Comparison of ENCODE assay signal across 9 mouse cellular contexts in genomic region chr2:77795859-77796552, GRCm38 (mm10). TPM values are rescaled to one million over a fixed set of nuclear protein-coding genes. Genes with fewer than 3 reads are reported as not detected.
A peak's percentile ranks its signal among the peaks of the same experiment; 100 is the strongest.
DNase-seq lines count a peak whose midpoint lies in the region; ATAC-seq and TF ChIP-seq lines count a peak whose summit lies in the region.
"Had no signal": no experiment of that assay in that cellular context is flagged by ENCODE, and none has a peak within 500 bp of the region (broad histone marks: within the 10 kb centered on the region; RNA-seq: fewer than 3 reads in every experiment).

No protein-coding gene starts in this region.

- ATAC-seq in forebrain, postnatal 0 days: no peak; the same call in 1 of the 2 replicates
- no peak for ATAC-seq in midbrain, embryonic 14.5 days (ENCODE audit: low FRiP score, low TSS enrichment)
- ATAC-seq in midbrain, embryonic 16.5 days: no peak

- peak; percentile 21 for DNase-seq in forebrain, postnatal 0 days
- no peak for DNase-seq in forebrain, embryonic 10.5 days (ENCODE audit: extremely low spot score, low spot score)
- DNase-seq in midbrain, embryonic 14.5 days: peak; percentile 40
- DNase-seq in embryo, embryonic 11 days: peak; percentile 59
- DNase-seq in left cerebral cortex, adult 2 months (ENCODE audit: extremely low spot score in 1 of 2, low spot score in 2 of 2): peak; percentile 36 to 52
- peak; percentile 26 for DNase-seq in testis, postnatal 14 days (ENCODE audit: low spot score)
- DNase-seq in urinary bladder, postnatal 36 days (ENCODE audit: low spot score in 2 of 2): no peak

- TF ChIP-seq CTCF in forebrain, postnatal 0 days (IDR thresholded peaks at IDR 0.05; ENCODE audit: low read depth): peak; percentile 55
- peak; percentile 69 for TF ChIP-seq CTCF in left cerebral cortex, adult 2 months (IDR thresholded peaks at IDR 0.05)

- no peaks in the 10 kb centered on the region for H3K36me3 ChIP-seq in forebrain, postnatal 0 days (ENCODE audit: insufficient read depth)
- no peaks in the 10 kb centered on the region for H3K36me3 ChIP-seq in forebrain, embryonic 10.5 days (replicated peaks)
- H3K36me3 ChIP-seq in midbrain, embryonic 14.5 days (ENCODE audit: control insufficient read depth, insufficient read depth, low read length): no peaks in the 10 kb centered on the region
- H3K36me3 ChIP-seq in midbrain, embryonic 16.5 days (ENCODE audit: control insufficient read depth, insufficient read depth, low read length): no peaks in the 10 kb centered on the region
- H3K36me3 ChIP-seq: embryonic facial prominence, embryonic 13.5 days had no signal

- H3K27me3 ChIP-seq in forebrain, postnatal 0 days (ENCODE audit: insufficient read depth, low read length): no peaks in the 10 kb centered on the region
- H3K27me3 ChIP-seq in forebrain, embryonic 10.5 days (ENCODE audit: poor library complexity, severe bottlenecking): no peaks in the 10 kb centered on the region
- no peaks in the 10 kb centered on the region for H3K27me3 ChIP-seq in midbrain, embryonic 14.5 days (ENCODE audit: control insufficient read depth, insufficient read depth, low read length)
- H3K27me3 ChIP-seq in midbrain, embryonic 16.5 days (ENCODE audit: control insufficient read depth, insufficient read depth, low read depth, low read length): no peaks in the 10 kb centered on the region
- H3K27me3 ChIP-seq: embryonic facial prominence, embryonic 13.5 days had no signal

- no peak overlapping the region for H3K9ac ChIP-seq in forebrain, postnatal 0 days
- no peak overlapping the region for H3K9ac ChIP-seq in midbrain, embryonic 14.5 days (replicated peaks; ENCODE audit: low read length)
- no peak overlapping the region for H3K9ac ChIP-seq in midbrain, embryonic 16.5 days (ENCODE audit: low read depth, low read length)
- H3K9ac ChIP-seq: embryonic facial prominence, embryonic 13.5 days had no signal

- H3K4me2 ChIP-seq in forebrain, postnatal 0 days (ENCODE audit: low read depth): no peak overlapping the region
- H3K4me2 ChIP-seq in midbrain, embryonic 14.5 days (ENCODE audit: low read length): no peak overlapping the region
- H3K4me2 ChIP-seq in midbrain, embryonic 16.5 days (ENCODE audit: low read length): no peak overlapping the region
- H3K4me2 ChIP-seq: embryonic facial prominence, embryonic 13.5 days had no signal

- 70% methylated on average over 8 of the region's 8 CpGs for WGBS in forebrain, postnatal 0 days
- 76% methylated on average over 8 of the region's 8 CpGs for WGBS in forebrain, embryonic 10.5 days
- 68% methylated on average over 8 of the region's 8 CpGs for WGBS in midbrain, embryonic 14.5 days
- WGBS in midbrain, embryonic 16.5 days: 70% methylated on average over 8 of the region's 8 CpGs

- no peaks in the 10 kb centered on the region for H3K4me1 ChIP-seq in forebrain, postnatal 0 days (ENCODE audit: insufficient read depth)
- H3K4me1 ChIP-seq in forebrain, embryonic 10.5 days: no peaks in the 10 kb centered on the region
- H3K4me1 ChIP-seq in midbrain, embryonic 14.5 days (ENCODE audit: control insufficient read depth, insufficient read depth, low read length): no peaks in the 10 kb centered on the region
- no peaks in the 10 kb centered on the region for H3K4me1 ChIP-seq in midbrain, embryonic 16.5 days (ENCODE audit: control insufficient read depth, insufficient read depth, low read length)
- H3K4me1 ChIP-seq: embryonic facial prominence, embryonic 13.5 days had no signal

- no peak overlapping the region for H3K27ac ChIP-seq in forebrain, postnatal 0 days (ENCODE audit: low read depth, low read length)
- no peak overlapping the region for H3K27ac ChIP-seq in forebrain, embryonic 10.5 days
- H3K27ac ChIP-seq in midbrain, embryonic 14.5 days (replicated peaks; ENCODE audit: low read depth, low read length): no peak overlapping the region
- H3K27ac ChIP-seq in midbrain, embryonic 16.5 days (ENCODE audit: low read length): no peak overlapping the region
- no peak overlapping the region for H3K27ac ChIP-seq in left cerebral cortex, adult 2 months
- H3K27ac ChIP-seq: embryonic facial prominence, embryonic 13.5 days had no signal

- H3K4me3 ChIP-seq in forebrain, postnatal 0 days (ENCODE audit: low read depth, low read length): no peak overlapping the region
- no peak overlapping the region for H3K4me3 ChIP-seq in forebrain, embryonic 10.5 days
- H3K4me3 ChIP-seq in midbrain, embryonic 14.5 days (replicated peaks; ENCODE audit: low read depth, low read length): no peak overlapping the region
- no peak overlapping the region for H3K4me3 ChIP-seq in midbrain, embryonic 16.5 days (ENCODE audit: low read depth, low read length)
- H3K4me3 ChIP-seq in left cerebral cortex, adult 2 months: no peak overlapping the region
- H3K4me3 ChIP-seq: embryonic facial prominence, embryonic 13.5 days had no signal

- H3K9me3 ChIP-seq in forebrain, postnatal 0 days (ENCODE audit: low read length): no peaks in the 10 kb centered on the region
- H3K9me3 ChIP-seq in forebrain, embryonic 10.5 days: no peaks in the 10 kb centered on the region
- H3K9me3 ChIP-seq in midbrain, embryonic 14.5 days (ENCODE audit: control insufficient read depth, low read length): no peaks in the 10 kb centered on the region
- no peaks in the 10 kb centered on the region for H3K9me3 ChIP-seq in midbrain, embryonic 16.5 days (replicated peaks; ENCODE audit: control insufficient read depth, low read length, poor library complexity, severe bottlenecking)
- H3K9me3 ChIP-seq: embryonic facial prominence, embryonic 13.5 days had no signal

- intact Hi-C loops in left cerebral cortex, adult 2 months (cut with DNase I): loop anchor here (2.0 kb wide), 1 partner anchor 227 kb away; no protein-coding TSS in a partner anchor

RNA-seq across cellular contexts. Expression of gene Zfp385b, which starts 23.4 kb away (rescaled TPM):
- total RNA-seq in forebrain, postnatal 0 days (2014; rRNA removed): 9.5 and 10.0 TPM in 2 replicates
- 18.5 and 20.4 TPM in 2 replicates for polyA plus RNA-seq in forebrain, postnatal 0 days (2015; fragmentation: Nextera tagmentation; extraction: Ambion mirVana)
- polyA plus RNA-seq in forebrain, embryonic 10.5 days (2016; fragmentation: Nextera tagmentation; extraction: Ambion mirVana): 0.72 and 0.76 TPM in 2 replicates
- 9.6 and 10.9 TPM in 2 replicates for polyA plus RNA-seq in midbrain, embryonic 14.5 days (2014; fragmentation: Nextera tagmentation; extraction: Ambion mirVana)
- 12.2 and 15.3 TPM in 2 replicates for polyA plus RNA-seq in midbrain, embryonic 16.5 days (2015; fragmentation: Nextera tagmentation; extraction: Ambion mirVana)
- 10 to 100 TPM; 47.8 to 54.1 TPM for total RNA-seq in left cerebral cortex, adult 2 months (2021)

Comparison
In these comparisons a context has a peak if more than half of its experiments do, and no peak if none do; other contexts are left out.
1. DNase-seq: peak in forebrain, postnatal 0 days (single experiment), midbrain, embryonic 14.5 days (single experiment), embryo, embryonic 11 days (single experiment), left cerebral cortex, adult 2 months (2 of 2) and testis, postnatal 14 days (single experiment); none in forebrain, embryonic 10.5 days (single experiment) and urinary bladder, postnatal 36 days (0 of 2).